Mouse (Mus musculus) right cerebral cortex, postnatal 14 days (tissue): ENCODE measurements around the gene Syt9.

Experiments
- DNase-seq: peaks from one replicate; pipeline ENCODE4 v3.0.0; 2022

Syt9 gene

DNA sequence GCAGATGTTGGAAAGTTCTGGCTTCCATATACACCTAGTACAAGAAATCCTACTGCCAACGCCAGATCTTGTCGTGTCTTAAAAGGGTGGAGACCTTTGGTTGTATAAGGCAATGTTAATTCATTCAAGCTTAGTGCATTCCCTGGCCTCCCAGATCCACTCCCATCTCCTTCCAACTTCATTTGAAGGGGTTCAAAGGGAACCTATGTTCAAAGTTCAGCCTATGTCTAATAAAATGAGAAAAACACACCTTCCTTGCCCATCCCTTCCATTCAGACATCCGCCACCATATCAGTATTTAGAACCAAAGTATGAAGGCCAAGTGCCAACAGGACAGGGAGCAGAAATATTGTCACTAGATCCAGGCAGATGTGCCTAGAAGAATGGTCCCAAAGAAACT lies 177.3 kb downstream of the Syt9 start:
- no peak for DNase-seq

DNA sequence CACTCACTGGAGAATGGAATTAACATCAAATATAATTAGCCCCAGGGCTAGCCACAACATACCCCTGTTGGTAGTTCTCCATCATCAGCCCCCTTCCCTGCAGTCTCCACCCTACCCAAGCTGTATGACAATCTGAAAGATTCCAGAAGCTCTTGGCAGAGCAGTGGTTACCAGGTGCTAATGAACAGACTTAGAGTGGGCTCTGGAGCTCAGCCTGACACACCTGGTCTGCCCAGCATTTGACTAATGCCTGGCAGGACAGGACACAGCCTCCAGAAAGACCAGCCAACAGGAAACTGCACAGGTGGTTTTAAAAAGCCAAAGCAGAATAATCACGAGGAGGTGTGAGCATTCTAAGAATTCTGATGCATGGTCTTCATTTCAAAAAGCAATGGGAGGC lies 182.9 kb downstream of the Syt9 start:
- no peak for DNase-seq

DNA sequence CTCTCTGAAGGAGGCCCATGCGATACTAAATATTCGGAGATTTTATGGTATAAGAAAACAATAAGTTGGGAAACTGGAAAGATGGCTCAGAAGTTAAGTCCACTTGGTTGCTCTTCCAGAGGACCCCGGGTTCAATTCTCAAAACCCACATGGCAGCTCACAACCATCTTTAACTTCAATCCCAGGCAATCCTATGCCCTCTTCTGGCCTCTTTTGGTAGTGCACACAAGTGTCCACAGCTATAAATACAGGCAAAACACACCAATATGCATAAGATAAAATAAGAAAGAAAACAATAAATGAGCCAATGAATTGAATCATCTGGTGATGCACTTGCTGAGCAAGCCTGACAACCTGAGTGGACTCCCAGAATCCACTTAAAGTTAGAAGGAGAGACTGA lies 185.4 kb downstream of the Syt9 start:
- no peak for DNase-seq

DNA sequence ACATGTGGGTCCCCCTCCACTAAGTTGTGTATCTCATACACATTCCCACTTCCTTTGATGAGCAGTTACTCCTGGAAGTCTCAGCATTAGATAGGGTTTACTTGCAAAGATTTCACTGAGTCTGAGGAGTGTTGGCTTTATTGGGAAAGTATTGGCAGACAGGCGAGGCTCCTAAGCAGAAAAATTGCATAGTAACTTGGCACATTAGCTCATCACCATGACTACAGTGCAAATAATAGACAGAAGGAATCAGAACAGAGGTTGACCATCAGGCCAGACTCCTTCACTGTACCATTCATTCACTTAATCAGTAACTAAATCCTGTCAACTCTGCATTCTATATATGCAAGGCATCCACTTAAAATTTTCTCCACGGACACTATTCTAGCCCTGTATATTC lies 190.1 kb downstream of the Syt9 start:
- DNase-seq, result no peak

DNA sequence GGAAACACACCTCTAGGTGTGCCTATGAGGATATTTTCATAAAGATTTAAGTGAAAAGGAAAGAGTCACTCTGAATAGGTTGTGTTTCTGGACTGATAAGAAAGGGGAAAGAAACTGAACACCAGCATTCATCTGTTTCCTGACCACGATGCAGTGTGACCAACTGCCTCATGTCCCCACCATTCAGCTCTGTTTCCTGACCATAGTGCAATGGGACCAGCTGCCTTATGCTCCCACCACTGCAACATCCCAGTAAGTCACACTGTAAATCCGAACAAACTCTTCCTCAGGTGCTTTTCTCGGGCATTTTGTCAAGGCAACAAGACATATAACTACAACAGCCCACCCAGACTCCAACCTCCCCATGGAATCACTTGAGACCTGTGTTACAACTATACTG lies 191.1 kb downstream of the Syt9 start:
- no peak for DNase-seq

DNA sequence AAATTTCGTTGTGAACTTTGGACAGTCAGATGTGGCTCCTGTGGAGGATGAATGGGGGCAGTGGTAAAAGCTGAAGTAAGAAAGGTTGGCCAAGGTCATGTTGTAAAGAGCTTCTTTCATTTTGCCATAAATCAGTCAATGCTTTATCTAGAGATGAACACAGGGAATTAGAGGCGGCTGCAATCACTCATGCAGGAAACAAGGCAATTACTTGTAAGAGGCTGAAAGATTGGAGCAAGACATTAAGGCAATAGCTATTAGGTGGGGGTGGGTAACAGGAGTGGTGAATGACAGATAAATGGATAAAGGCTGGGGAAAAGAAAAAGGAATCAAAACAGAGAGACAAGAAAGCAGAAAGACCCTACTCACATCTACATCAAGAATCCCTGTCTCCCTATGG lies 193.2 kb downstream of the Syt9 start:
- no peak for DNase-seq

DNA sequence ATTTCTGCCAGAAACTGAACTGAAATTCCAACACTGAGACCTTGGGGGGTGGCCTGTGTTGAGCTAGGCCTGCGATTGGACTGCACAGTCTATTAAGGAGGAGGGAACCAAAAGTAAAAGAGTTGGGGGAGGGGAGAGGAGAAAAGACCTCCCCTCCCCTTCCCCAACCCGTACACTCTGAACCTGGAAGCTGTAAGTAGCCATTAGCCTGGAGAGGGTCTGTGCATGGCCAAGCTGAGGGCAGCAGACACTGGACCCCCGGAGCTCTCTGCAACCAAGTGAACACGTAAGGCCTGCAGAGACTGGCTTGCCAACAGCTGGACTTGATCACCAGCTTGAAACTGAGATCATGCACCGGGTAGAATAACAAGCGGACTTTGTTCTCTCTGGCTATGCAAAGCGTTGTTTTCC lies 196.7 kb downstream of the Syt9 start, which contains the start of gene Olfml1:
Olfml1 (plus strand) TSS at position 186 of the 411 bp plus-strand sequence.
- DNase-seq, result no peak

DNA sequence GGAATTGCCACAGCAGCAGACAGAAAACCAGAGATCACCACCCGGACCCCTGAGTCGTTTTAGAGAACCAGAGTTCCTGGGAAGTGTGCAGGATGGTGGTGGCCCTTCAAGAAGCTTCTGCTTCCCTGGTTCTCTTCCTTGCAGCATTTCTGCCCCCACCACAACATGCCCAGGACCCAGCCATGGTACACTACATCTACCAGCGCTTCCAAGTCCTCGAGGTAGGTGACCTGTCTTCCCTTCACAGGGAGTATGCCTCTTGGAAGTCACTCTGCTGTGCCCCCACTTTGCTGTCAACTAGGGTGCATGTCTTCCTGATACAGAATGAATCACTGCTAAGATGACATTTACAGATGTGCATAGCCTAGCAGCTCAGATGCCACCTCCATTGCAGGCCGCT lies 197.1 kb downstream of the Syt9 start:
- DNase-seq, result no peak

DNA sequence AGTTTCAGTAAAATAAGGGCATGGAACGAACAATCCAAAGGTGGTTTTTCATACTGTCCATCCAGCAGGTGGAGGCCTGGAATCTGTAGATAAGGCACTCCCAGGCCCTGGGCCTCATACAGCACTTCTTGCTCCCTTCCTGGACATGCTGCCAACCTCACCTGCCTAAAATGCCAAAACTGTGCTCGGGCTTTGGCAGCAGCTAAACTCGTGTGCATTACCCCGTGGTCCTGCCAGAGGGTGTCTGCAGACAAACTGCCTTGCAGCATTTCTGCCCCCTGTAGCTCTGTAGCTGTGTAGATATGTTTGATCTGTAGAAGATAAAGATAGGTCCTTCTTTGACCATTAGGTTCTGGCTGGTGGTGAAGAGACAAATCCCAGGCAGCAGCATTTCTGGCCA lies 198.4 kb downstream of the Syt9 start:
- no peak for DNase-seq

DNA sequence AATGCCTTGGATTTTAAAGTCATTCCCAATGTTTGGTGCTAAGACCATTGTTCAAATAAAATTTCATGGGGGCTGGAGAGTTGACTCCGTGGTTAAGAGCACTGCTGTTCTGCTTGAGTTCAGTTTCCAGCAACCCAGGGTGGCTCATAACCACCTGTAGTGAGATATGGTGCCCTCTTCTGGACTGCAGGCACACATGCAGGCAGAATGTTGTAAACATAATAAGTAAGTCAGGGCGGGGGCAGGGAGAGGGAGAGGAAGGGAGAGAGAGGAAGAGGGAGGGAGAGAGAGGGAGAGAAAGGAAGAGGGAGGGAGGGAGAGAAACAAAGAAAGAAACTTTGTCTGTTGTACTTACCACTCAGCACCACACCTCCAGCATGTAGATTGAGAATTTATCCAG lies 203.3 kb downstream of the Syt9 start:
- no peak for DNase-seq

DNA sequence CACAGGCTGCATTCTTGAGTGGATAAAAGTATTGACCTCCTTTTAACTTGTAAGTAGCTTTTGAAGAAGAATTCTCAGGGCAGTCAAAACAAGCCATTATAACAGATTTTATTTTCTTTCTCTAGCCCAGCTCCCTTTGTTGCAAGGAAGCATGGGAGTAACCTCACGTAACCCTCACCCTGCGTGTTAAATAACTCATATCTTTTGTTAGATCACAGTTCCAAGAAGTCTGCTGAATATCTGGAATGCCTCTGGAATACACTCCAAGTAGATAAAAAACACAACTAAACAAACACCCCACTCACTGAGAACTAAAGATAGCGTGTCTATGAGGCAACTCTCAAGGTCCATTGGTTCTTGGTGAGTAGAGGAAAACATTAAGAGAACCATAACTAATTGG lies 203.7 kb downstream of the Syt9 start:
- DNase-seq, result no peak

DNA sequence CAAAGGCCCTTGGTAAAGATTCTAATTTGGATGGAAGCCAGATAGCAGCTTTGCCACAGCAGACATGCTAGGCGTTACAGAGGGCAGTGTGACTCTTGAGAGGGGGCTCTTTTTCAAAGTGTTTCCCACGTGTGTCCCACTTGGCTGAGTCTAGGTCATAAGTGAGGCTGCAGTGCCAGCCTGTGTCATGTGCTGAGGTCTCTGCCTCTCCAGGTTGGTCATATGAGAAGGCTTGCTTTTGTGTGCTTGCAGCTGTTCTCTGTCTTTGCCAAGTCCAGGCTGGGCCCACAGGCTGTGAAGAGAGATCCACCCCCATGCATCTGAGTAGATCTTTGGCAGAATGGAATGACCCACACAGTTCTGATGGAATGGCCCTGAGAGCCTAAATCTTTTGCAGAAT lies 222.1 kb downstream of the Syt9 start:
- no peak for DNase-seq

DNA sequence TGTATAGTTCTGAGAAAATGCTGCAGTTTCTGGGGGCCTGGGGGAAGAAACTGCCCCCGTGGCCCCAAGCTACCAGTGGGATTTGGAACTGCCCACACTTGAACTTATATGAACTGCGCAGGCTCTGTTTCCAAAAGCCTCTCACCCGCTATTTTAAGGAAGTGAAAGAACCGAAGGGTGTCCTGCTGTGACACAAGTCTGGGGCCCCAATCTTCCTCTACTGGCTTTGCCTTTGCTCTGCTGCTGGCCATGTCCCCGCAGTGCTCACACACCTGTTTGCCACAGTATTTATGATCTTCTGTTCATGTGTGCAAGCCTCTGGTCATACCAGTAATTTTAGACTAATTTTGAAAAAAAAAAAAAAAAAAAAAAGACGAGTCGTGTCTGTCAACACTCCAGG lies 223.4 kb downstream of the Syt9 start:
- DNase-seq, result no peak

DNA sequence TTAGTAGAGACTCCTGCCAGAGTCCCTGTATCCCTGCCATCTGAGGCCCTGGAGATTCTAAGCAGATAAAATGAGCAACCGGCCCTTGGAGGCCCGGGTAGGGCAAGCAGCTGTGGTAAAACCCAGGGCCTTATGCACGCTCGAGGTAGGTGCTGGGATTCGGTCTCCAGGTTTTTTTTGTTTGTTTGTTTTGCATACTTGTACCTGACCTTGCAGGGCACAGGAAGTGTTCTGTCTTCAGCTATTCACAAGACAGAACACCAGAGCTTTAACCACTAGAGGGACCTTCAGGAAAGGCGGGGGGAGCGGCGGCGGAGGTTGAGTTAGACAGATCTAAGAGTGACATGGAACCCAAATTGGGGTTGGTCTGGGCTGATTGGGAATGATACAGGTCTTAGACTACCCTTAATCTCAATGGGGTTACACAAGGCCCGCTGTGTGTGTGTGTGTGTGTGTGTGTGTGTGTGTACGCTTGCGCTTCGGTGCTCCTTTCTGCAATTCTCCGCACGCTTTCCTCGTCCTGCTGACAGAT lies 223.9 kb downstream of the Syt9 start:
- peak; percentile 29 for DNase-seq

DNA sequence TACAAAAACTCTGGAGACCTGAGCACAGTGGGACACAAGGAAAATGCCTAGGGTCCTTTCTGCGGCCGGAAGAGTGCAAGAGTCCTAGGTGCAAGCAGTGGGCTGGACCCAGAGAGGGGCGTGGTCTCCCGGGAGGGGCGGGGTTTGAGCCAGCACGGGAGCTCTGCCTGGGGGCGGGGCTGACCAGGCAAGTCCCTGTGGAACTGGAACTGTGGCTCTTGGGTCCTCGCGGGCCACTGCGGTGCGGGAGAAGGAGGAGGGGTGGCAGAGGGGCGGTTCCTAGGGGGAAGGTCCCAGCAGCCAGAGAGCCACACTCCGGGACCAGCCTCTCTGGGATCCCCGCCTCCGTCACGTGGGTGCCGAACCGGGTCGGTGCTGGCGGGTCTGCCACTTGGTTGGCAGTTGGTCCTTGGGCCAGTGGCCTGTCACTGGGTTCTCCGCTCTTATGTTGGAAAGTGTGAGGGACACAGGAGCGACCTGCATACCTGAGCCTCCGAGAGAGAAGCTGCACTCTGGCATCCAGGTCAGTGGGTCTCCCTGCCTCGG lies 224.4 kb downstream of the Syt9 start, which contains the start of gene Ppfibp2:
Ppfibp2 (plus strand) TSS at position 351 of the 546 bp plus-strand sequence.
- DNase-seq, result peak; percentile 71

DNA sequence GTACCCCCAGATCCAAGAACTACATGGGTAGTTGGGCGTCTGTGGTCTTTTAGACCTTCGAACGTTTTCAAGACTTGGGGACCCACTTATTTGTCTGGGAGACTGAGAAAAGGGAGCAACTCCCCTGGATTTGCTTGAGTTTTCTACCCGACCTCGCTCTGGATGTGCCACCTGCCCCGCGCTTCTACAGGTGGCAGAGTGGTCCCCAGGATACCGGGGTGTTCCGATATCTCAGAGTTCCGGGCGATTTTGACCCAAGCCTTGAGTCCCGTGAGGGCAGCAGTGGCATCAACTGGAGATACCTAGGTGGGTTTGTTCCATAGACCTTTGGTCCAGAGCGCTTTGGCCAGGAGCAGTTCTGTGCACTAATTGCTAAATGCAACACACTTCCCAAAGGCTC lies 224.9 kb downstream of the Syt9 start:
- no peak for DNase-seq

DNA sequence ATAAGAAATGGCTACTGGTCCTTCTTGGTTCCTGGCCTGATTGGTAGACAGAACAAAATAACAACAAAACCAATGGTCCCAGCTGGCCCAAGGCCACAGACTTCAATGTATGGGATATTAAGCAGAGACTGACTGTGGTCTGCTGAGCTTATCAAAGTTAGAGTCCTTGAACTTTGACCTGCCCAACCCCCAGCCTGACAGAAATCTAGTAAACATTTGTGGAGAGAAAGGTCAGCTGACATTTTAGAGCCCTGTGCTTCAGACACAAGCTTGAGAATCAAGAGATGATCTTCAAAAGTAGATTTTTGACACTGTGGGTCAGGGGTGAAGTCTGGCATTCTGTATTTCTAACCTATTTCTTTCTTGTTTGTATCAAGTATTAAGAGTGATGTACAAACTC lies 226.2 kb downstream of the Syt9 start:
- no peak for DNase-seq

DNA sequence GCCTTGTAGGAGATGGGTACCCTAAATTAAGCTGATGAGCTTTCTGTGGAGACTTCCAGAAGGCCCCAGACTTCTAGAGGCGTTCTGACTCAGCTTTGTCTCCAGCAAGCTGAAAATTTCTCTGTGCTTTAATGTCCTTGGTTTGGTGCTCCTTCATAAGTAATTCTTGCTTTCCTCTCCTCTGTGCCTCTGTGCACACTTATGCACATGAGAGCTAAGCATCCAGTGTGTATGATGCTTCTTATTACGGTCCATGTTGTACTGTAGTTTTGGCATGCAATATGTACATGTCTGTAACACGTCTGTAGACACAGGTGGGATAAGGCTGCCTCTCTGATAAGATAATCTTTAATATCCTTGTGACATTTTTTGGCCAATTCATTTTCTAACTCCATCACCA lies 227.4 kb downstream of the Syt9 start:
- no peak for DNase-seq
